Mouse (Mus musculus) kidney, embryonic 14.5 days (tissue): Measurements from ENCODE around the gene Catsperz. TPM values are rescaled to one million over a fixed set of nuclear protein-coding genes. Genes with fewer than 3 reads are reported as not detected.

Experiments used
- ATAC-seq: fragments of 200-750 bp; cut with Nextera tagmentation; 2 replicates; pipeline ENCODE4 v1.8.0; 2017; ENCODE audit warnings: moderate number of reproducible peaks, mild to moderate bottlenecking, moderate TSS enrichment, moderate library complexity; ENCODE audit not compliant: low FRiP score, low TSS enrichment
- H3K27ac ChIP-seq: fragments of 300-500 bp; sonication (generic); 2 replicates; pipeline ENCODE4 v1.5.1; 2014; ENCODE audit warnings: low read depth, mild to moderate bottlenecking, low read length, moderate library complexity, mixed read lengths
- H3K27me3 ChIP-seq: fragments of 300-500 bp; sonication (generic); 2 replicates; pipeline ENCODE4 v1.6.1; 2014; ENCODE audit warnings: mild to moderate bottlenecking, low read length; ENCODE audit not compliant: control insufficient read depth, insufficient read depth
- H3K36me3 ChIP-seq: fragments of 300-500 bp; sonication (generic); 2 replicates; pipeline ENCODE4 v1.6.1; 2014; ENCODE audit warnings: low read length, mixed read lengths; ENCODE audit not compliant: control insufficient read depth, insufficient read depth
- H3K4me1 ChIP-seq: fragments of 300-500 bp; sonication (generic); 2 replicates; pipeline ENCODE4 v1.6.1; 2014; ENCODE audit warnings: low read length, mixed read lengths; ENCODE audit not compliant: control insufficient read depth, insufficient read depth
- H3K4me2 ChIP-seq: fragments of 300-500 bp; sonication (generic); replicated peaks from 2 replicates; pipeline ENCODE4 v1.6.1; 2014; ENCODE audit warnings: low read depth, mild to moderate bottlenecking, low read length
- H3K4me3 ChIP-seq: fragments of 300-500 bp; sonication (generic); 2 replicates; pipeline ENCODE4 v1.5.1; 2014; ENCODE audit warnings: mild to moderate bottlenecking, low read length
- H3K9ac ChIP-seq: fragments of 300-500 bp; sonication (generic); 2 replicates; pipeline ENCODE4 v1.6.1; 2014; ENCODE audit warnings: low read depth, mild to moderate bottlenecking, low read length, moderate library complexity
- H3K9me3 ChIP-seq: fragments of 300-500 bp; sonication (generic); 2 replicates; pipeline ENCODE4 v1.6.1; 2016; ENCODE audit warnings: low read length; ENCODE audit not compliant: control insufficient read depth
- WGBS: fragments of 180-500 bp; shearing (Covaris S2); extraction: QIAGEN DNeasy Blood & Tissue Kit; methylation state at CpG from one replicate; pipeline ENCODE4 v1.1.7; 2014; 5-methylcytosine and 5-hydroxymethylcytosine counted together
- polyA plus RNA-seq: library from polyadenylated mRNA; unstranded; fragments of >200 nt; fragmentation: Nextera tagmentation; extraction: Ambion mirVana; gene quantifications from 2 replicates; pipeline ENCODE4 v1.2.1, GENCODE M21; 2014

Gene Catsperz
- polyA plus RNA-seq, 1 experiment from 2014 or later, result 3.8 TPM

DNA sequence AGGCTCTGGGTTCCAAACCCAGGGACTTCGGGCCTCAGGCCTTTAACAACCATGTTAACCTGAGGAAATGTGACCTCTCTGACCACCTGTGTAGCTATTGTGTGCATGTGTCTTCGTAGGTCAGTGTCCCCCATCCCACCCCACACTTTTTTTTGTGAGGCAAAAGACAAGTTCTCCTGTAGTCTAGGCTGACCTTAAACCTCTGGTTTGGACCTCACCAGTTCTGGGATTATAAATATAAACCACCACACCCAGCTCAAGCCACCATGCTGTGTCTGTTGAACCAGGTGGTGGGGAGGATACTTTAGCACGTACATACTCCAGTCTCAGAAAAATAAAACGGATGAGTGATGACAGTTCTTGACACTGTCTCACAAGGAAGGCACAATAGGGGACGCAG, 24.8 kb upstream of the Catsperz start:
- H3K9ac ChIP-seq, result peak overlapping the region; percentile 73; the same call in 1 of the 2 replicates
- peak overlapping the region; percentile 93 for H3K4me2 ChIP-seq
- ATAC-seq, result no peak
- peak overlapping the region; percentile 98; the same call in 1 of the 2 replicates for H3K27ac ChIP-seq
- 55% methylated on average over 5 of the region's 5 CpGs for WGBS
- no peaks in the 10 kb centered on the region for H3K27me3 ChIP-seq
- no peaks in the 10 kb centered on the region for H3K9me3 ChIP-seq
- peak overlapping the region; percentile 65 for H3K4me3 ChIP-seq
- H3K36me3 ChIP-seq, result peaks cover 19% of the 10 kb centered on the region
- peaks cover 15% of the 10 kb centered on the region for H3K4me1 ChIP-seq

DNA sequence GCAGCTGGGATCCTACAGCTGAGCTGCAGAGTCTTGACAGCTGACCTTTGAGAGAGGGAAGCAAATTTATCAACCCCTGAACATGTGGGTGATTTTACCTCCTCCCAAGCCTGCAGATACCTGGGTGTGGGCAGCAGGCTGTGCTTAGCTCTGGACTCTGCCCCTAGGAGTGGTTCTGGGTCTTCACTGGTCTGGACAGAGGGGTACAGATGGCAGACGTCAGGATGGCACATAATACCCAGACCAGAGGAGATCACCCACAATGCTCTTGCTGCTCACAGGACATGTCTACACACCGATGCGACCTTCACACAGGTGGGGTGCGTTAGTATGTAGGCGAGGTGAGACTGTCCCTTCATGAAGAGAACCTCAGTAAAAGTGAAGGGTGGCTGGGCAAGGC, 24.4 kb upstream of the Catsperz start:
- no peaks in the 10 kb centered on the region for H3K27me3 ChIP-seq
- H3K9ac ChIP-seq, result 0 out of 2 replicates have a peak overlapping the region, but pooled peaks have one; percentile 73
- ATAC-seq, result no peak
- WGBS, result 83% methylated on average over 5 of the region's 5 CpGs
- H3K4me3 ChIP-seq, result no peak overlapping the region
- peaks cover 15% of the 10 kb centered on the region for H3K36me3 ChIP-seq
- no peak overlapping the region for H3K27ac ChIP-seq
- H3K9me3 ChIP-seq, result no peaks in the 10 kb centered on the region
- H3K4me2 ChIP-seq, result no peak overlapping the region; the same call in 1 of the 2 replicates
- H3K4me1 ChIP-seq, result peaks cover 15% of the 10 kb centered on the region

DNA sequence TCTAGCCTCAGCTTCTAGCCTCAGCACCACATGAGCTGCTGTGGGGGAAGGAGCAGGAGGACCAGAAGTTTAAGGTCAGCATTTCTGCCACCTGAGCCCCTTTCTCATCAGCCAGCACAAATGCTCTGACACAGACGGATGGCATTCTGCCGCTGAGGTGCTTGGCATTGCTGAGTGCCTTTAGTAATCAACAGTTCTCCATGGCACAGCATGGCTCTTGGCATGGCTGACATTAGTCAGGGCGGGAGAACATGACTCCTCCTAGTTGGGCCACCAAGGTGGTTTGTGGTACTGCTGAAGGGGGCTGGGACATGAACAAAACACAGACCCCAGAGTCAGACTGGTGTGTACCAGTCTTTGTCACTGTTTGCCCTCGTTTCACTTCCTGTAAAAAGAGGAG, 23.0 kb upstream of the Catsperz start:
- no peak for ATAC-seq
- Histone ChIP-seq H3K9ac (no peak overlapping the region), H3K9me3 (no peaks in the 10 kb centered on the region), H3K27me3 (no peaks in the 10 kb centered on the region), H3K36me3 (peaks cover 8% of the 10 kb centered on the region; the same call in 1 of the 2 replicates), H3K4me3 (no peak overlapping the region), H3K4me1 (peaks cover 14% of the 10 kb centered on the region), H3K4me2 (no peak overlapping the region), H3K27ac (no peak overlapping the region)
- 83% methylated on average over 4 of the region's 4 CpGs for WGBS

DNA sequence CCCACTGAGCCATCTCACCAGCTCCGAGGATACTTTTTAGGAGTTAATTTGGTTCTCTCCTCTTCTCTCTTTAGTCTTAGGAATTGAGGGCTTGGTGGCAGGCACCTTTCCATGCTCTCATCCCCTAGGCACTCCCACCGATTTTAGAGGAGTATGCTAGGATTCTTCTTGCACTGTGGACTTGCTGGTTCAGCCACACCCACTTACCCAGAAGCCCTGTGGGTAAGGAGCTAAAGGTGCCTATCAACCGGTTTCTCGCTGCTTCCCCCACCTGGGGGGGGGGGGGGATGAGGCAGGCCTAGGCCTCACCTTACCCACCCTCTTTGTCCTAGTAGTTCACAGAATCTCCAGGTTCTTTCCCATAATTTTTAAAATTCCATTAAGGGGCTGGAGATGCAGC, 22.6 kb upstream of the Catsperz start:
- Histone ChIP-seq H3K36me3 (0 out of 2 replicates have a peak, but pooled peaks cover 4% of the 10 kb centered on the region), H3K27ac (no peak overlapping the region), H3K4me3 (no peak overlapping the region), H3K9me3 (no peaks in the 10 kb centered on the region), H3K4me1 (peaks cover 9% of the 10 kb centered on the region), H3K9ac (no peak overlapping the region), H3K4me2 (no peak overlapping the region), H3K27me3 (no peaks in the 10 kb centered on the region)
- no peak for ATAC-seq
- WGBS, result 49% methylated on average over 4 of the region's 4 CpGs

DNA sequence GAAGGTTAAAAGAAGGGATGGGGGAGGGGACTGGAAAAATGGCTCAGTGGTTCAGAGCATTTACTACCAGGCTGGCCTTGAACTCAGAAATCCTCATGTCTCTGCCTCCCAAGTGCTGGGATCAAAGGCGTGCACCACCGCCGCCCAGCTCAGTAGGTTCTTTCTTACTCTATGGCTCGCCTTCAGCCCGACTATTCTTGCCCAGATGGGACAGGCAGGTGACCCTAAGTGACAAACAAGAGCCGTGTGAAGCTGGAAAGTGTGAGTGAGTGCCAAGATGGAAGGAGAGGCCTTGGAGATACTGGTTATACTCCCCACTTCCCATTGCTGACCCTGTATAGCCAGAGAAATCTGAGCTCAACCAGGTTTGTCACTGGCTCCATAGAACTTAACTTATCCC, 18.5 kb upstream of the Catsperz start:
- no peak overlapping the region for H3K9ac ChIP-seq
- ATAC-seq, result no peak
- H3K4me2 ChIP-seq, result no peak overlapping the region
- peaks cover 9% of the 10 kb centered on the region for H3K4me1 ChIP-seq
- H3K4me3 ChIP-seq, result no peak overlapping the region
- WGBS, result 91% methylated on average over 6 of the region's 6 CpGs
- H3K9me3 ChIP-seq, result no peaks in the 10 kb centered on the region
- H3K36me3 ChIP-seq, result 0 out of 2 replicates have a peak, but pooled peaks cover 4% of the 10 kb centered on the region
- H3K27me3 ChIP-seq, result no peaks in the 10 kb centered on the region
- no peak overlapping the region for H3K27ac ChIP-seq

DNA sequence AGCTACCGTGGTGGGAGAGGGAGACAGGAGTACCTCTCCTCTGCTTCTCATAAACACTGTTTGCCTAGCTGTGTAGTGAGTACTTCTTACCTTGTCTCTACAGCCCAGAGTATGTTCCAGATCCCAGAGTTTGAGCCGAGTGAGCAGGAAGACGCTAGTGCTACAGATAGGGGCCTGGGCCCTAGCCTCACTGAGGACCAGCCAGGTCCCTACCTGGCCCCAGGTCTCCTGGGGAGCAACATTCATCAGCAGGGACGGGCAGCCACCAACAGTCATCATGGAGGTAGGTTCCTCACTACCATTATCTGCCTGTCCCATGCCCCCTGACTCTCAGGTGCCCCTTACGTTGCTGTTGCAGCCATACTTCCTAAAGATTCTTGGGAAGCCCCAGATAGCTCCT, 17.6 kb upstream of the Catsperz start:
- peak overlapping the region; percentile 98; the same call in 1 of the 2 replicates for H3K27ac ChIP-seq
- peaks cover 9% of the 10 kb centered on the region for H3K4me1 ChIP-seq
- H3K4me2 ChIP-seq, result peak overlapping the region; percentile 98
- peak; percentile 14 for ATAC-seq
- peak overlapping the region; percentile 88 for H3K4me3 ChIP-seq
- no peaks in the 10 kb centered on the region for H3K9me3 ChIP-seq
- 0 out of 2 replicates have a peak, but pooled peaks cover 4% of the 10 kb centered on the region for H3K36me3 ChIP-seq
- WGBS, result 32% methylated on average over 5 of the region's 5 CpGs
- peak overlapping the region; percentile 86 for H3K9ac ChIP-seq
- no peaks in the 10 kb centered on the region for H3K27me3 ChIP-seq

DNA sequence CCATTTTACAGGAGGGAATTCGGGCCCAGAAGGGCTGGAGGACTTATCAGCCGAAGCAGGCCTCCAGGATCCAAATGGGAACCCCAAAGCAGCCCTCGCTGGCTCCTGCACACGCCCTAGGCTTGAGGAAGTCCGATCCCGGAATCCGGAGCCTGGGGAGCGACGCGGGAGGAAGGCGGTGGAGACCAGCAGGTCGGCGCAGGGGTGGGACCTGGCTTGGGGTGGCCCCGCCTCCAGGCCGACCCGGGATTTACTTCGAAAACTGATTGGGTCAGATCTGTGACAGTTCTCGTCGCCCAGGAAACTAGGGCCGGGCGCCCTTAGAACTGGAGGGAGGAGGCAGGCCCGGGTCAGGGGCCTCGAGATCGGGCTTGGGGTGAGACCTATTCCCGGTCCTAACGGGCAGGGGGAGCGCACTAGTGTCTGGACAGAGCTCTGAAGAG, 17.1 kb upstream of the Catsperz start, which contains the start of gene Gpr137:
TSS of gene Gpr137 (minus strand) at position 232 of the 443 bp plus-strand sequence.
- H3K9me3 ChIP-seq, result no peaks in the 10 kb centered on the region
- peaks cover 9% of the 10 kb centered on the region for H3K4me1 ChIP-seq
- peak within 1 kb of the TSS; percentile 98 for H3K27ac ChIP-seq
- H3K27me3 ChIP-seq, result no peaks in the 10 kb centered on the region
- under 1% methylated on average over 27 of the region's 27 CpGs for WGBS
- ATAC-seq, result peak; percentile 91
- H3K4me2 ChIP-seq, result peak within 1 kb of the TSS; percentile 98
- H3K4me3 ChIP-seq, result peak within 1 kb of the TSS; percentile 88
- H3K36me3 ChIP-seq, result 0 out of 2 replicates have a peak, but pooled peaks cover 4% of the 10 kb centered on the region
- H3K9ac ChIP-seq, result peak within 1 kb of the TSS; percentile 86

DNA sequence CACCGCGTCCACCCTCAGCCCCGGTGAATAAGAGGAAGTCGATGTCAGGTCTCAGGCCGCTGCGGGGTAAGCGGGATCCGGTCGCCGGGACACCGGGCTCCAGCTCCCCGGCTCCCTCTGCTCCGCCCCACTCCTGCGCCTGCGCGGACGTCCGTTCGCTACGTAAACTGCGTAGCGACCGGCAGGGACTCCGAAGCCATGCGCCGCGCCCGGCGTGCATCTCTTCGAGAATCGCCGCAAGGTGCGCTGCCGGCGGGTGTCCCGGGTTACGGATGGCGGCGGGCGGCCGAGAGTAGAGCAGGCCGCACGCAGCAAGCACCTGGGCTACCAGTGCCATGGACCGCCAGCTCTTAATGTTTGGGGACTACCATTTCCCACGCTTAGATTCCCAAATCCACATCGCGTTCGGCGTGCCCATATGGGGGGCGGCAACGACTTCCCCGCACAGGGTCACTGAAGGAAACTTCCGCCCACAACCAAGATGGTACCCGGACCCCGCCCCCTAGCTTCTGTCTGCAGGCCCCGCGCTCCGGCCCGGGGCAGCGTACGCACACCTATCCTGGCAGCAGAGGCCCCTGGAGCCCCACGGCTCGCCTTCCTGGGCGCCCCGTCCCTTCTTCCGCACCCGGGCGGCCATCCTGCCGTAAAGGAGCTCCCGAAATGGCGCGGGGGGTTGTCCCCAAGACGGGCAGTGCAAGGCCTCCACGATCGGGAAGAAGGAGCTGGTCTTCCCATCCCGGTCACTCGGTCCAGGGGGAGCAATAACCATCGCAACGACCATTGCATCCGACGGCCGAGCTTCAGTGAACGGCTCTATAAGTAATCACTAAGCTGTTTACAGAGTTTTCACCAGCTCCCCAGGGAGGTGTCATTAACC, 16.4 kb upstream of the Catsperz start, which contains the start of gene Bad:
TSS of gene Bad (plus strand) at position 490 of the 877 bp plus-strand sequence.
- Histone ChIP-seq H3K27ac (peak within 1 kb of the TSS; percentile 98), H3K36me3 (0 out of 2 replicates have a peak, but pooled peaks cover 4% of the 10 kb centered on the region), H3K9ac (peak within 1 kb of the TSS; percentile 86), H3K27me3 (no peaks in the 10 kb centered on the region), H3K4me1 (peaks cover 9% of the 10 kb centered on the region), H3K4me2 (peak within 1 kb of the TSS; percentile 98), H3K9me3 (no peaks in the 10 kb centered on the region), H3K4me3 (peak within 1 kb of the TSS; percentile 88)
- under 1% methylated on average over 82 of the region's 83 CpGs for WGBS
- ATAC-seq, result peak; percentile 78
